Mouse (Mus musculus) neutrophil, adult 5-6 weeks (primary cell): ENCODE results near the gene Stard9. TPM values are rescaled to one million over a fixed set of nuclear protein-coding genes. Genes with fewer than 3 reads are reported as not detected.
A peak's percentile ranks its signal among the peaks of the same experiment; 100 is the strongest.

Experiments
- ATAC-seq: fragments of 151-379, 151-347 bp; 2 replicates; pipeline ENCODE4 v1.8.0; 2017; ENCODE audit warnings: mild to moderate bottlenecking, moderate TSS enrichment; ENCODE audit not compliant: insufficient number of reproducible peaks, poor library complexity, low FRiP score, severe bottlenecking; ENCODE audit errors: extremely low read depth
- total RNA-seq: library from RNA; stranded (forward); fragments of 200-1000 nt; gene quantifications from 2 replicates; pipeline ENCODE4 v1.2.3, GENCODE M21; 2017

The Stard9 gene
- total RNA-seq, result 6.4 and 6.9 TPM in 2 replicates

DNA sequence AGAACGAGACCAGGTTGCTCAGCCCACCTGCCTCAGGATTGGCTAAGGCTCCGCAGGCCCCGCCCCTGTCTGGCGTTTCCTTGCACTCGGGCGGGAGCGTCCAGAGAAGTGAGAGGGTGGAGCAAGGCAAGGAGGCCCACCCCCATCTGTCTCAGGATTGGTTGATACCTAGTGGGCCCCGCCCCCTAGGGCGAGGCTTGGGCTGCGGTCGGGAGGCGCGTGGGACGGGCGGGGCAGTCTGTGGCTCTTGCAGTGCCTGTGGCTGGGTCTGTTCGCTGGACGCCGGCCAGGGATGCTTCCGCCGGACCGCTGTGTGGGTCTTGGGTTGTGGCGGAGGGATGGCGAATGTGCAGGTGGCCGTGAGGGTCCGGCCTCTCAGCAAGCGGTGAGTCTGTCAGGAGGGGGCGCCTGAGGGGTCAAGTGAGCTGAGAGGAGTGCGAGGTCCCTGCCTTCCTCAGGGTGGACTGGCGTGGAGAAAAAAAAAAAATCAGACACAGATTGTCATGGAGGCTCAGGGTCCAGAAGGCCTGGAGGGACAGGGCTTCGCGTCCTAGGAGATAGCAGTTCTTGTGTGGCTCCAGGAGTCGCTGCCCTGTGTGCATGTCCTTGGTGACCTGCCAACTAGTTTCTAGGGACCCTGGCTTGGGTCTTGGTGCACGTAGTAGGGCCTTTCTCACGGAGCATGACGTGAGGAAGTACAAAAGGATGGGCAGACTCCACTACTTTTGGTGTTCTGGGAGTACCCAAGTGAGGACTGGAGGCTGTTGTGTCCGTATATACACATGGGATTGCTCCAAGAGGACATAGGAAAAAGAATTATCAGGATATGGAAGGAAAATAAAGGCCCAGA lies at the start of gene Stard9:
Gene Stard9, plus strand, starts transcription at position 236 of the 850 bp plus-strand sequence.
- peak; percentile 98 for ATAC-seq

DNA sequence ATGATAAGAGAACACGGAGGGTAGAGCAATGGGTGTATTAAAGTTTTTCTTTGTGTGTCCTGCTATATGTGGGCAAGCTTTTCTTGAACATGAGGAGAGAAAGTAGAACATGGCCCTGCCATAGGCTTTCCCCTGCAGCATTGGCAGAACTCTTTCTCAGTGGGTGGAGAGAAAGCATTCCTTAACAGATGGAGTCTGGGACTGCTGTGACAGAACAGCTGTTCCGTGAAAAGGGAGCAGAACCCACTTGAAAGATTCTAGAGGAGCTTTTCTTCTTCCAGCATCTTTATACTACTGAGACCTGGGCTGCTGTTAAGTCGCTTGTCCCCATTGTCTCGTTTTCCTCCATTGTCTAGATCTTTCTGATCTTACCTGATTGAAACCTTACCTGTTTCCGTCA lies 39.2 kb upstream of the Stard9 start:
- ATAC-seq, result no peak

DNA sequence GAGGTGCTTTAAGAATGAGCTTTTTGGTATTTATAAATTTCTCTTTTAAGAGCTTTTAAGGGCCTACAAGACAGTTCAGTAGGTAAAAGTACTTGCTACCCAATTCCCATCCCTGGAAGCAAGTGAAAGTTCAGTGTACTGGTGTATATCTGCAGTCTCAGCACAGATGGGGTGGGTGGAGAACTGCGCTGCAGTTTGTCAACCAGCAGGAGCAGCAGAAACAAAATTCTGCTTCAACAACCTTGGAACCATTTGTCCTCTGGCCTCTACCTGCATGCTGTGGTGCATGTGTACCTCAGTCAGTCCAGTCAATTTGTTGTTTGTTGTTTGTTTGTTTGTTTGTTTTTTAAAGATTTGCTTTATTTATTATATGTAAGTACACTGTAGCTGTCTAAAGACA lies 36.7 kb upstream of the Stard9 start:
- no peak for ATAC-seq

DNA sequence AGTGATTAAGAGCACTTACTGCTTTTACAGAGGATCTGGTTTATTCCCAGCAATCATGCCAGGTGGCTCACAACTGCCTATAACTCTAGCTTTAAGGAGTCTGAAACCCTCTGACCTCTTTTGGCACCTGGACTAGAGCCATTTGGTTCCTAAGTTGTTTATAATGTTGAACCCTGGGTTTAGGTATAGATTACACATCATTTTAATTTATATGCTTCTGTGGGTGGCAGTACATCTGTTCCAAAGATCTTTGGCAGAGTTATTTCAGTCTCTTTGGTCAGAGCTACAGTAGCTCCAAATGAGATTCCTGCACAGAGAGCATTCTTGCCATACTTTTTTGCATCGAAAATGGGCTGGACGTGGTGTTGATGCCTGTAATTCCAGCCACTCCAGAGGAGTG lies 31.2 kb upstream of the Stard9 start:
- no peak for ATAC-seq

DNA sequence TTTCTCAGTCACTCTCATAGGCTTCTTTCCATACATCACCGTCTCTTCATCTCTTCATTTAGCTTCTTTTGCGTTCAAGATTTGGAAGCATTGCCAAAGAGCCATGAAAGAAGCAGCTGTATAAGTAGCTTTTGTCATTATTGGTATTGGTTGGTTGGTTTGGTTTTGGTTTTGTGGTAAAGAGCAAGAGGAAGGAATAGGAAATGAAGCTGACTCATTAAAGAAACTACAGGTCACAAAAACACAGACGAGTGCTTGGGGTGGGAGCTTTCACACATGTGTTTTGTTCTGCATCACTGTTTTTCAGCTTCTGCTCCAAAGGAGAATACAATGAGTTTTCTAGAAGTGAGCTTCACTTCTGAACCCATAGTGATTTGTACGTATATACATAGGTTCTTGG lies 29.4 kb upstream of the Stard9 start:
- no peak for ATAC-seq

DNA sequence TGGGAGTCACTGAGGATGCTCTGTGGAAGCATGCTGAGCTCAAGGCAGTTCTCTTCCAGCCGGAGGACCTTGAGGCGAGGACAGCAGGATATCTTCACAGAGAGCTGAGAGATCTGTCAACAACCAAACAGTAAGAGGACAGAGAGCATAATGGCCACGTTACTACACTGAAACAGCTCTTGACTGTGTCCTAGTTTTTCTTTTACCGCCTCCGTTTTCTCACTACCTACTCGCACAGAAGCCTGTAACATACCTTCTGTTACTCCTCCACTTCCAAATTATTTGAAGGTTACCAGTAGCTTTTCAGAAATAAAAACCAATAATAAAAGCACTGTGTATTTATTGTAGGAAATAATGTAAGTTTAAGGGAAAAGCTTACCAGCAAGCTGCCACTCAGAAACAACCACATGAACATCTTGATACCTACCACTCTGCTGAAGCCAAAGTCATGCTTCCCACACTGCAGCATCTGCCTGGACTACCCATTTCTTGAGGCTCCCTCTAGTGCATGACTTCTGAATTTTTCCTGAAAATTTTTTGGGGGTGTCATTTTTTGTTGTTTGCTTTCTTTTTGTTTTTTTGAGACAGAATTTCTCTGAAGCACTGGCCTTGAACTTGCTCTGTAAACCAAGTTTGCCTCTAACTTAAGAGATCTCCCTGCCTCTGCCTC lies 22.8 kb upstream of the Stard9 start:
- ATAC-seq, result no peak

DNA sequence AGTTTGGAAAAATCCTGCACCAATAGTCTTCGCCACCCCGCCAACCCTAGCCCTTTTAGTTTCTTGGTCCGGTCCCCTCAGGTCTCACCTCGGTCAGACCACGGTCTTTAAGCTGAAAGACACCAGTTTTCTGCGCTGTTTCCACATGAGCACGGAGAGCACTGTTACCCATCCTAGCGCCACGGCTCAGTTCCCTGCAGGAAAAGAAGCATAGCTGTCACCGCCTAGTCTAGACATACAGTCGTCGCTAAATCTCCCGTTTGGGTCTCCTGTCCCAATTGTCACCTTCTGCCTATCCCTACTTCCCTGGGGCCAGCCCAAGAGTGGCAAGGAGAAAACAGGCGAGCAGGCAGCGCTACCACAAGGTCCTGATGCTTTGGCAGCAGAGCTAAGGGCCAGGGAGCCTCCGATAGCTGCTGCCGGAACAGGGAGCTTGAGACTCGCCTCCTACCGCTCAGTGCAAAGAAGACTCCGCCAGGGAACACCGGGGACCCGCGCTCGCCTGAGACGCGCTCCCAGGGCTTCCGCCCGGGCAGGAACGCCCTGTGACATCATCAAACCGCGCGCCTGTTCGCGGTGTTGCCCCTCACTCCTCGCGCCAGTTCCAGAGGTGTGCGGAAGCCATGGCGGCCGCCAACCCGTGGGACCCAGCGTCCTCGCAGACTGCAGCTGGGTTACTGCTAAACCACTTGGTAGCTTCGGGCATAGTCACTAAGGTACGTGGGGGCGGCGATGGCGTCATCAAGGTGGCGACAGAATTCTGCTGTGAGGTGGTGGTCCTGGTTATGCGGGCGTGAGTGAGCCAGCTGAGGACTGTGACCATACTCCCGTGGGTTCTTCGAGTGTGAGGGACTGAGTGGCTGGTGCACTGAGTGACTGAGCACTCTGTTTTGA lies 19.8 kb upstream of the Stard9 start, which contains the start of the genes Haus2 and Lrrc57:
Gene Haus2, plus strand, starts transcription at position 554 of the 894 bp plus-strand sequence.
Gene Lrrc57, minus strand, starts transcription at position 691 of the 894 bp plus-strand sequence.
- ATAC-seq, result peak; percentile 90

DNA sequence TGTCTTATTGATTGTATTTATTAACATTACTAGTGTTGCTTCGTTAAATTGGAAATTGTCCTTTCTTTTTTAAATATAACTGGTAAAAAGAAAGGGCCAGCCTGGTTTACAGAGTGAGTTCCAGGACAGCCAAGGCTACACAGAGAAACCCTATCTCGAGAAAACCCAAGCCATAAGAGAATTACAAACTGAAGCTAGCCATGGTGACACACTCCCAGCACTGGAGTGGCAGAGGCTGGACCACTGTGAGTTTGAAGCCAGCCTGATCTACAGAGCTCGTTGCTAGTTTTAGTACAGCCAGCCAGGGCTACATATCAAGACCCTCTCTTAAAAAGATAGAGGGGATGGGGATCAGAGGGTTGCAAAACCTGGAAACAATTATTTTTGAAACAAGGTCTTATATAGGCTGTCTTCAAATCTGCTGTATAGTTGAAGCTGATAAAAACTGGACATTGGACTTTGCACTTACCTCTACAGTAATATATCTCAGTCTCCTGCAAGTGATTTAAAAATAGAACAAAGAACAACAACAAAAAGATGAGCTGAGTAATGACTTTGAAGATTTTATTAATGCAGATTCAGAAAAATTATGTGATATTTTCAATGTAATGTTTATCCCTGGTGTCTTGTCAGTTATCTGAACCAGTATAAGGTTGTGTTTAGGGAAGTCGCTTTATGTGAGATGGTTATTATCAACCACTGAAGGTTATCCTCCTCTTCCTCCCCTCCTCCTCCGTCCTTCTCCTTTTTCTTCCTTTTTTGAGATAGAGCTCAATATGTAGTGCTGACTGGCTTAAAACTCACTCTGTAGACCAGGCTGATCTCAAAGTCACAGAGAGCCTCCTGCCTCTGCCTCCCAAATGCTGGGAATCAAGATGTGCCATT lies 12.4 kb upstream of the Stard9 start:
- no peak for ATAC-seq

DNA sequence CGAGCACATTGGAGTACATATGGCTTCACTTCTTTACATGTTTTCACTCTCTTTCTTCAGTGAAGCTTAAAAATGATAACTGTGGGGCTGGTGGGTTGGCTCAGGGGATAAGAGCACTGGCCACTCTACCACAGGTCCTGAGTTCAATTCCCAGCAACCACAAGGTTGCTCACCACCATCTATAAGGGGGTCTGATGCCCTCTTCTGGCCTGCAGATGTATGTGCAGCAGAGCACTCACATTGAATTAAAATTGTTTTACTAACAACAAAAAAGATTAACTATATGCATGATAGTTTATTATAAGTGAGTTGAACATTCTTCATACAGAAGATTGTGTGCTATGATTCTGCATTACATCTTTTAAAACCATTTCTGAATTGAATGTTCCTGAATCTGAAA lies 9.4 kb upstream of the Stard9 start:
- no peak for ATAC-seq

DNA sequence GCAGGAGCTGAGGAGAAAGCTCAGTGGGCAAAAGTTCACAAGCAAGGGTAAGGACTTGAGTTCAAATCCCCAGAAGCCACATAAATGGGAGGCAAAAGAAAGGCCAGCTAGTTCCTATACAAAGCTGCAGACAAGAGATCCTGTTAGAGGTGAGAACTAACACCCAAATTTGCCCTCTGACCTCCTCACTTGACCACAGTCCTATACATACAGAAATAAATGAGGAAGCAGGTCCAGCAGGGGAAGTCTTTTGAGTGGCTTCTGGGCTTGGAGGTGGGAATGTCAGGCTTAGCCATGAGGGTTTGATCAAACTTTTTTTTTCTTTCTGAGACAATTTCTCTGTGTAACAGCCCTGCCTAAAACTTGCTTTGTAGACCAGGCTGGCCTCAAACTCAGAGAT lies 6.0 kb upstream of the Stard9 start:
- ATAC-seq, result no peak

DNA sequence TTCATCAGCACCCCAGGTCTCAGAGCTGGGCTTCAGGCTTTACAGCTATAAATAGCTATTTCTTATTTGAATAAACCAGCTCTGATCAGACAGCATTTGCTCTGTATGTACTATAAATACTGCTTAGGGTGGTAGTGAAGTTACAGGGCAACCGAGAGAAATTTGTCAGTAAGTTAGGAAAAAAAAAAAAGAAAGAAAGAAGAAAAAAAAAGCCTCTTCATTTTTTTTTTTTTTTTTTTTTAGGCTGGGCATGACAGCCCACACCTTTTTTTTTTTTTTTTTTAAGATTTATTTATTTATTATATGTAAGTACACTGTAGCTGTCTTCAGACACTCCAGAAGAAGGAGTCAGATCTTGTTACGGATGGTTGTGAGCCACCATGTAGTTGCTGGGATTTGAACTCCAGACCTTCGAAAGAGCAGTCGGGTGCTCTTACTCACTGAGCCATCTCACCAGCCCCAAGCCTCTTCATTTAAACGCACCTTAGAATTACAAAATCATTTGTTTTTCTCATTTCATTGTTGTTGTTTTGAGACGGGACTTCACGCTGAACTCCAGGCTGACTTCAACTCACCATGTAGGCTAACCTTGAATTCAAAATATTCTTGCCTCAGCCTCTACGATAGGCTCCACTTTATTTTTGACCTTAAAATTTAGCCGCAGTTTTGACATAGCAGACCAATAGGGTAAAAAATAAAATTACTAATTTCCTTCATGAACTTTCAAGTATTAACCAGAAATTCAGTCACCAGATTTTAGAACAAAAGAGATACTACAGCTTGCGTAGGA lies 650 bp upstream of the Stard9 start:
- ATAC-seq, result no peak

DNA sequence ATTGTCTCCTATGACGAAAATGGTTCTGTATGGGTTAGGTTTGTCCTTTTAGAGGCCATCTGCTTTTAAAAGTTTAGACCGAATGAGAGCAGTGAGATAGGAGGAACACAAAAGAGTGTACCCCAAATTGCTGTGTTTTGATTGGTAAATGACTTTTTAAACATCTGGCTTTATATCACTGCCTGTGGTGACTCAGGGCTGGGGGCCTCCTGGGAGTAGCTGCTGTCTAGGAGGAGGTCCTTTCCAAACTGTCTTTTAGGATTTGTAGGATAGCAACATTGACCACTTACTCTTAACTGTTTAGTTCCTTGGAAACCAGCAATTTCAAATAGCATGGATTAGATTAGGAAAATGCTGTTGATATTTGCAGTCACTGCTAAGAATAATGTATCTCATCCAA lies 1.3 kb downstream of the Stard9 start:
- no peak for ATAC-seq

DNA sequence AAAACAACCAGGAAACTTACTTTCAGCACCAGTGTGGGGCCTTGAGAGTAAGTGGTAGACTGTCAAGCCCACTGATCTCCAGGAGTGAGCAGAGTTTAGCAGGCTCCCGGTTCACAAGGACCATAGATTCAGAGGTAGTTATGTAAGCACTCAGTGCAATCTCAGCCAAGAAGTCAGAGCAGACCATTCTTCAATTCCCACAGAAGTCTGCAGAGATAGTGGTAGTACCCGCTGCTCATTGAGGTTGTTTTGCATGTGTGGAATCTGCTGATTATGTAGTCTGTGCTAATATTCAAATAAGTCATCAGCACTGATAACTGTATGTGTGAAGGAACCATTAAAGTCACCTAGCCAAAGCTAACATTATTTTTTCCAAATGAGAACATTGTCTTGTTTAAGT lies 1.7 kb downstream of the Stard9 start:
- ATAC-seq, result no peak

DNA sequence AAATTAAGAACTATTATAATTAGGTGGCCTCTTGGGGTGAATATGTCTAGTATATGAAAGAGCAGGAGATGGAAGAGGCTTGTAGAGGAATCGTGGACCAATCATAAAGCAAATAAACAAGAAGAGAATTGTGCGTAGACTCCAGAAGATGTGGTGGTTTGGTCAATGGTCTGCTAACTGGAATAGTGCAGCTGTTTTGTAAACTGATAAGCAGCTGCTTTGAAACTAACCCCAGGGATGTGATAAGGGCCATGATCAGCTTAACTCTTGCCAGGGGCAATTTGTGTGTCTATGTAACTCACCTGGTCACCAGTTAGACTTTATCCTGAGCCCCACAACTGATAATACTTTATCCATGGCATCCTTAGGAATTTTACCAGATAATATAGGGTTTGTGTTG lies 2.6 kb downstream of the Stard9 start:
- no peak for ATAC-seq

DNA sequence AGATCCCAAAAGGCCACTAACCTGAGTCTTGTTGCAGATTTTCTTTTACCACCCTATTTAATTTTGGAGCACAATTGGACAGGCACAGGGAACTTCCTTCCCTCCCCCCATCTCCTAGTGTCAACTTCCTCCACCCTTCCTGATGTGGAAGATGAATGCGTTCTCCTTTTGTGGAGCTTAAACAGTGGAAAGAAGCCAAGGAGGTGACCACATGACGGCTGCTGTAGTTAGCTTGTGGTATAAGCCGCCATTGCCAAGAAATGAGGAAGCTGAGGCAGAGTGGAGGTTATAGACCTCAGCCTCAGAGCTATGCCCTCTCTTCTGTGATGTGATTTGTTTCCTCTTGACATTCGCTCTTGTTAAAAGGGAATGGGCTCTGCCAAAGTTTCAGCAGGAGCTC lies 3.0 kb downstream of the Stard9 start:
- ATAC-seq, result peak; percentile 37; the same call in 1 of the 2 replicates

DNA sequence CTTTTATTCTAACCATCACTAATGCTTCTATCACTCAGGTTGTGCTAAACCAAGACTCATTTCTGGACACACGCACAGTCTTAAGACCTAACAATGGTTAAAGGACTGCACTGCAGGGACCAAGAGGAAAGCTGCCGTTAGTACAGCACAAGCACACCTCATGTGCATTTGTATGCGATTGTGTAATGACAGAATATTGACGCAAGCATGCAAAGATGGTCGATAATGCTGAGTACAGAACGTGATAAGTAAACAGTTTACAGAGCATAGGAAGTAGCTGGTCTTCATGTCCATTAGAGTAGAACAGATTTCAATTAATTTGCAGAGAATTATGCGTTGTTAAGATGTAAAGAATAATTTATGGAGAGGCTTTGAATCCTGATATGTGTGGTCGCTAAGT lies 11.9 kb downstream of the Stard9 start:
- ATAC-seq, result no peak

DNA sequence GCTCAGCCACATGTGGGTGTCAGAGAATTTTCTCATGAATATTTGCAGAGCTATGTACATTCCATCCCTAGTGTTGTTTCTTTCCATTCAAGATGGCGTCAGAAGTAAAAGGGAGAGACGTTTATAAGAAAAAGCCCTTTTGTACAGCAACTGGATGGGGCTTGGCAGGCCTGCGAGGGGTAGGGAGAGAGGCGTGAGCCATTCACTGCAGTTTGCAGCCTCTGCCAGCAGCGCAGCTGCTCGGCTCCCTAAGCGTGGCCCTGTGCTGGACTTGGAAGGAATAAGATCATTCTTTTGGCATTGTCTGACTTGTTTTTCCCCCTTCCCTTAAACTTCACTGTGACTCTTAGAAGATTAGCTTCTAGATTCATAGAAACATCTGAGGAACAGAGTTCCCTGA lies 14.9 kb downstream of the Stard9 start:
- ATAC-seq, result no peak

DNA sequence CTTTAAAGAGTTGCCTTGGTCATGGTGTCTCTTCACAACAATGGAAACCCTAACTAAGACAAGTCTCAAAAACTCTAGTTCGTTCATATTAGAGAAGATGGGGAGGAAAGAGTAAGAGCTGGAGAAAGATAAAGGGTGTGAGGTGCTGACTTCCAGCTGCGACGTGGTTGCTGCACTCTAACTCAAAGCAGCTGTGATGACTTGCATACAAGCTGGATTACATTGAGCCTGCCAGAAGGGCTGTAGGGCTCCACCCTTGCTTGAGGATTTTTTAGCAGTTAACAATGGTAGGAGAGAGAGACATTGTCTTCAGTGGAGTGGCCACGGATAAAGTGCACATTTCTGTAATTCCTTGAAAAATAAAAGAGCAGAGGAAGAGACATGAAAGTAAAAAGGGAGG lies 17.9 kb downstream of the Stard9 start:
- no peak for ATAC-seq
